Mouse (Mus musculus) ES-Bruce4 (cell line): ENCODE measurements around the gene Tmem107. TPM values are rescaled to one million over a fixed set of nuclear protein-coding genes. Genes with fewer than 3 reads are reported as not detected.

Experiments
- H3K27ac ChIP-seq: 2 replicates; pipeline ENCODE4 v1.5.1; 2012; ENCODE audit warnings: low read length, inconsistent platforms; ENCODE audit not compliant: insufficient read depth
- H3K27me3 ChIP-seq: 2 replicates; pipeline ENCODE4 v1.6.1; 2012; ENCODE audit warnings: mild to moderate bottlenecking, low read length, inconsistent platforms; ENCODE audit not compliant: control insufficient read depth, poor library complexity, insufficient read depth, severe bottlenecking
- H3K36me3 ChIP-seq: 2 replicates; pipeline ENCODE4 v1.6.1; 2012; ENCODE audit warnings: inconsistent platforms, mild to moderate bottlenecking, low read length, moderate library complexity; ENCODE audit not compliant: control insufficient read depth, poor library complexity, insufficient read depth, severe bottlenecking
- H3K4me1 ChIP-seq: one replicate; pipeline ENCODE4 v1.8.1; 2011; ENCODE audit warnings: low read length; ENCODE audit not compliant: control insufficient read depth, insufficient read depth
- H3K4me3 ChIP-seq: 2 replicates; pipeline ENCODE4 v1.5.1; 2011; ENCODE audit warnings: low read depth, mild to moderate bottlenecking, low read length
- H3K9ac ChIP-seq: 2 replicates; pipeline ENCODE4 v1.6.1; 2012; ENCODE audit warnings: low read depth, mild to moderate bottlenecking, inconsistent platforms; ENCODE audit not compliant: poor library complexity, severe bottlenecking
- H3K9me3 ChIP-seq: replicated peaks from 2 replicates; pipeline ENCODE4 v1.6.1; 2012; ENCODE audit warnings: mild to moderate bottlenecking, low read length, inconsistent platforms; ENCODE audit not compliant: control insufficient read depth, poor library complexity, insufficient read depth, severe bottlenecking
- CTCF ChIP-seq: IDR thresholded peaks from one replicate; pipeline ENCODE4 v1.8.1; 2011; ENCODE audit warnings: low read depth, low read length
- EP300 ChIP-seq: IDR thresholded peaks from 2 replicates; pipeline ENCODE4 v1.6.1; 2011; ENCODE audit warnings: low read depth, low read length; ENCODE audit not compliant: insufficient read depth
- POLR2A ChIP-seq: IDR thresholded peaks from one replicate; pipeline ENCODE4 v1.8.1; 2011; ENCODE audit warnings: low read length; ENCODE audit not compliant: insufficient read depth
- polyA plus RNA-seq: library from polyadenylated mRNA; stranded (reverse); fragments of >200 nt; gene quantifications from 2 replicates; pipeline ENCODE4 v1.2.4, GENCODE M21; 2011; ENCODE audit warnings: low read depth; ENCODE audit not compliant: missing spikeins, insufficient read depth, insufficient read length

The Tmem107 gene
- polyA plus RNA-seq, 1 experiment = 17.1 TPM

DNA sequence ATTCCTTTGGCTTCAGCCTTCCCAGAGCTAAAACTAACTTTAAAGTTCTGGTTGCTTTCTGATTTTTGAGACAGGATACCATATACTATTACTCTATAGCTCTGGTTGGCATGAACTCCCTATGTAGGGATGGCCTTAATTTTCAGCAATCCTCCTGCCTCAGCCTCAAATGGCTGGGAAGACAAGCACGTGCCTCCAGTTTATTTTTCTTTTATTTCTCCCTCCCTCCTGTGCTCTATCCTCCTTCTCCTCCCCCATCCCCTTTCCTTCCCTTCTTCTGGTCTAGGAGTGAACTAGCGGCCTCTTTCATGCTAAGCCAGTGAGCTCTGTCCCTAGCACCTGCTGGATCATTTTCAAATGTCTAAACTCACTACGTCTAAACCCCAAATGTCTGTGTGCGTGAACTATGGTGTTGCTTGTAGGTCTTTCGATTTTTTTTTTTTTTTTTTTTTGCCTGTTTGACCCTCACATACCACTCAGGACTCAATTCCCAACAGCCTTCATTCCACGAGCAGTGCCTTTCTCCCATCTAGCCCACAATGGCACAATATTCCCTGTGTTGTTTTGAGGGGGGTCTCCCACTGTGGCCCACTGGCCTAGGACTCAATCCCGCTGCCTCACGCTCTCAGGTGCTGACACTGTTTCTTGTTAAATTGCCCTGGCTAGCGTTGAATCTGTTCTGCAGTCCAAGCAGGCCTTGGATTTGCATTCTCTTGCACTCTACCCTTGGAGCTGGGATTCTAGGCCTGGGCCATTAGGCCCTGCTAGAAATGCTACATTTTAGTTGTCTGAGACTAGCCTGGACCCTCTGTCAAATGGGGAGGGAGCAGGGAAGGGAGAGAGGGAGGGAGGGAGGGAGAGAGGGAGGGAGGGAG, 6.1 kb upstream of the Tmem107 start:
- Histone ChIP-seq H3K36me3 (no peaks in the 10 kb centered on the region), H3K27ac (no peak overlapping the region), H3K4me3 (peak overlapping the region; percentile 93), H3K4me1 (no peaks in the 10 kb centered on the region), H3K27me3 (no peaks in the 10 kb centered on the region), H3K9ac (peak overlapping the region; percentile 83), H3K9me3 (no peaks in the 10 kb centered on the region)
- no peak for TF ChIP-seq CTCF
- no peak for TF ChIP-seq POLR2A
- no peak for TF ChIP-seq EP300

DNA sequence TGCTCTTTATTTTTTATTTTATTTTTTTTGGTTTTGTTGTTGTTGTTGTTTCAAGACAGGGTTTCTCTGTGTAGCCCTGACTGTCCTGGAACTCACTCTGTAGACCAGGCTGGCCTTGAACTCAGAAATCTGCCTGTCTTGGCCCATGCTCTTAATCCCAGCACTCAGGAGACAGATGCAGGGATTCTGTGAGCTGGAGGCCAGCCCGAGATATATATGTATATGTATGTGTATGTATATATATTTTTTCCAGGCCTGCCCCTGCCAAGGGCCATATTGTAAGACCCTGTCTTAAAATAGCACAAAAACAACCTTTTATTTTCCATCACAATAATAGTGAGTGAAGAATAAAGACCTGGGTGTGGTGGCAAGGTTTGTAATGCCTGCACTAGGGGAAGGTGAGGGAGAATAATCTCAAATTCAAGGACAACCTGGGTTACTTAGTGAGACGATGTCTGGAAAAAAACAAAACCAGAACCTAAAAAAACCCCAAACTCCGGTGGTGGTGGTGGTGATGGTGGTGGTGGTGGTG, 5.1 kb upstream of the Tmem107 start:
- Histone ChIP-seq H3K9ac (peak overlapping the region; percentile 45; the same call in 1 of the 2 replicates), H3K4me1 (no peaks in the 10 kb centered on the region), H3K27me3 (no peaks in the 10 kb centered on the region), H3K9me3 (no peaks in the 10 kb centered on the region), H3K36me3 (no peaks in the 10 kb centered on the region), H3K27ac (no peak overlapping the region), H3K4me3 (no peak overlapping the region)
- TF ChIP-seq EP300 (no peak), CTCF (no peak), POLR2A (no peak)

DNA sequence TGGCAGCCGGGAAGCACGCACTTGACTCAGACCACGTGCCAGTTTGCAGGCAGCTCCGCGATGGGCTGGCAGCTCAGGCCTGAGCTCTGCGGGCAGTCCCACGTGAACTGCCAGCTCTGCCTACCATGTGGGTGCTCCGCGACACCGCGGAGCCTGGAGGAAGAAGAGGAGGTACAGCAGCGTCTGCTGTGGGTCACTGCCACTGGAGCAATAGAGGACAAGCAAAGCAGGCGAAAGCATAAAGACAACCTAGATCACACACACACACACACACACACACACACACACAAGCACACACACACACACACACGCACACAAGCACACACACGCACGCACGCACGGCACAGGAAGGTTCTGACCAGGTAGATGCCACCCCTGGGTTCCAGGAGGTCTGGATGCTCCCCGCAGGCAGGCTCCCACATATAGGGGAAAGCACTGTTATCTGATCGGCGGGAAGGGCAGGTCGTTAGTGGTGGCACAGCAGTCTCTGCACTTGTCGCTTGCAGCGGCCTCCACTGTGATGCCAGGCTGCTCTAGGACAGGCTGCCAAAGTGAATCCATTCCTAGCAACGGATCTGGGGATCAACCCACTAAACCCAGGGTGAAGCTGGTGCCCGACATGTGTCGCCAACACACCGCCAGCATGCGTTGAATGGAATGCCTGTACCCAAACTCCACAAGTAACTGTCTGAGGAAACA, 4.3 kb upstream of the Tmem107 start:
- Histone ChIP-seq H3K9me3 (no peaks in the 10 kb centered on the region), H3K27ac (no peak overlapping the region), H3K4me3 (peak overlapping the region; percentile 57), H3K9ac (peak overlapping the region; percentile 45), H3K36me3 (no peaks in the 10 kb centered on the region), H3K27me3 (no peaks in the 10 kb centered on the region), H3K4me1 (no peaks in the 10 kb centered on the region)
- TF ChIP-seq POLR2A = no peak

DNA sequence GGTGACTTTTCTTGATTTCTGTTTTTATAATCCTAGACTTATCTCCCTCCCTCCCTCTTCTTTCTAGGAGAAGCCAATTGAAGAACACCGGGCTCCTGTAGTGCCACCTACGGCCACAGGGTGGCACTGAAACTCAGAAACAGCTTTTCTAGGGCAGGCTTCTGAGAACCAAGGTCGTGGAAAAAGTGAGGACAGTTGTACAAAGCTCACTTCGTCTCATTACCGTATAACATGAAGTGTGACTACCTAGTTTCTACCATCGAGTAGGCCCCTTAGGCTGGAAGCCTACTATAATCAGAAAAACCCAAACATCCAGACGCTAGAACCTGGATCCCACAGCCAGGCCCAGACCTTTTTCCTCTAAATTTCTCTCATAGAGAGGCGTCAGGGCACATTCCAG, 3.6 kb upstream of the Tmem107 start:
- Histone ChIP-seq H3K27me3 (no peaks in the 10 kb centered on the region), H3K4me3 (no peak overlapping the region), H3K27ac (peak overlapping the region; percentile 55; the same call in 1 of the 2 replicates), H3K9ac (peak overlapping the region; percentile 45), H3K9me3 (no peaks in the 10 kb centered on the region), H3K36me3 (no peaks in the 10 kb centered on the region), H3K4me1 (no peaks in the 10 kb centered on the region)
- TF ChIP-seq EP300 (no peak), POLR2A (no peak), CTCF (peak; percentile 64)

DNA sequence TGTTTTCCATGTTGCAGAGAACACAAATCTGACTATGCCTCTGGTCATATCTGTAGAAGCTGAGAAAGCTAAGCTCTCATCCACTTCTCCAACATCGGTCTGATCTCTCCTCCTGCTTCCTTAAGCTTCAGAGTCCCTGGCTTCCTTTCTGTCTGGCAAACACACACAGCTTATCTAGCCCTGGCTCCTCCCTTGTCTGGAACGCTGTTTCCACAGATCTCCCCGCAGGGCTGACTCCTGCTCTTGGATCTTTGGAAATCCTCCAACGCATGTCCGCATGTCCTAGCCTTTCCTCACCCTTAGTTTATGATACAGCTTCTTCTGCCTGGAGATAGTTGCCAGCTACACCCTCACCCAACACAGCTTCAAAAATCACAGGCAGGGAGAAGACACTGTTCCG, 3.0 kb upstream of the Tmem107 start:
- H3K4me1 ChIP-seq = no peaks in the 10 kb centered on the region
- H3K27ac ChIP-seq = no peak overlapping the region
- H3K4me3 ChIP-seq = no peak overlapping the region
- H3K9ac ChIP-seq = no peak overlapping the region
- H3K9me3 ChIP-seq = no peaks in the 10 kb centered on the region
- TF ChIP-seq CTCF (no peak), POLR2A (no peak), EP300 (no peak)
- H3K27me3 ChIP-seq = no peaks in the 10 kb centered on the region
- H3K36me3 ChIP-seq = no peaks in the 10 kb centered on the region
